Mouse (Mus musculus) bone marrow macrophage, adult 2 months (primary cell): ENCODE results near the gene Fsd1.
A peak's percentile ranks its signal among the peaks of the same experiment; 100 is the strongest.

Experiments
- CTCF ChIP-seq: IDR thresholded peaks from 2 replicates; pipeline ENCODE4 v1.5.1; 2012; ENCODE audit warnings: low read depth, mild to moderate bottlenecking, low read length, moderate library complexity
- POLR2A ChIP-seq: IDR thresholded peaks from 2 replicates; pipeline ENCODE4 v1.6.1; 2012; ENCODE audit warnings: mild to moderate bottlenecking, low read depth, low read length, borderline replicate concordance

DNA sequence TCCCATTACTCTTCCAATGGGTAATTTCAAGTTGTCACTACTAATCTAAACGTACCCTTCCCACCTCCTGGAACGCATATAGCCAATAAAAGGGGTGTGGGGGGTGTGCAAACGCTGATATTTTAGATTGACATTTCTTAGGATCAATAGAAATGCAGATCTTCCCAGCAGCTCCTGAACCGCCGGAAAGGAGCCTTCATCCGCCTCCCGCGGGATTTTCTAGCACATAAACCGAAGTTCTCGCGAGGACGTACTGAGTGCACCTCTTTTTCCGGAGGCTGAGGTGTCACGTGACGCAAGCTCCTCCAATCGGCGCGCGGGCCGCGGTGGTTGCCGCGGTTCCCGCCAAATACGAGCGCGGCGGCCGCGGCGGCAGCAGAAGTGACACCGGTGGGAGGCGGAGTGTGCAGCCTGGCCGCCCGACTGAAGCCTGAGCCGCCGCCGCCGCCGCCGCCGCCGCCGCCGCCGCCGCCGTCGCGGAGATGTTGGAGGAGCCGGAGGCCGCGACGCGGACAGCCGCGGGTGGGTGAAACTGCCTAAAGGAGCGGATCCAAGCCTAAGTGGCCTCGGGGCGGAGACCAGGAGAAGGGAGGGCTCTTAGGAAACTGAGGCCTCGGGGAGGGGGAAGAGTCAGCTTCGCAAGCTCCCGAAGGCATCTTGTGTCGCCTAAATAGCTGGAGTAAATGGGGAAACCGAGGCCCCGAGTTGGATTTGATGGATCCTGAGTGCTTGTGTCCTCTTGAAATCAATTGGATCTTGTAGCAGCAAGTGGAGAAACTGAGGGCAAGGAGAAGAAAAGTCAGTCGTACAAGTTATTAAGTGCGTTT is 53.9 kb downstream of the Fsd1 start, which contains the start of gene Chaf1a:
- TF ChIP-seq POLR2A = 0 out of 2 replicates have a peak, but pooled peaks have one; percentile 37
- TF ChIP-seq CTCF = no peak
